In genomic region chr19:18974796-18975660, GRCm38 (mm10) we compare ENCODE assay signal across 8 mouse cellular contexts.
DNase-seq lines count a peak whose midpoint lies in the region; ATAC-seq and TF ChIP-seq lines count a peak whose summit lies in the region.

No protein-coding gene starts in this region.

- H3K27me3 ChIP-seq in heart, postnatal 0 days (ENCODE audit: control insufficient read depth, insufficient read depth, low read length), result no peaks in the 10 kb centered on the region
- no peaks in the 10 kb centered on the region for H3K27me3 ChIP-seq in heart, embryonic 11.5 days (ENCODE audit: control insufficient read depth, insufficient read depth, low read length)
- 0 out of 4 replicates have a peak, but pooled peaks cover 0 to 4% of the 10 kb centered on the region in 2 experiments for H3K27me3 ChIP-seq in MEL (ENCODE audit: control insufficient read depth in 1 of 2, insufficient read depth in 2 of 2, low read length in 2 of 2)
- no peaks in the 10 kb centered on the region for H3K27me3 ChIP-seq in embryonic facial prominence, embryonic 14.5 days (replicated peaks; ENCODE audit: control insufficient read depth, insufficient read depth, low read length)
- H3K27me3 ChIP-seq in midbrain, embryonic 11.5 days (ENCODE audit: control insufficient read depth, insufficient read depth, low read length), result no peaks in the 10 kb centered on the region

- no peak overlapping the region for H3K27ac ChIP-seq in heart, postnatal 0 days (ENCODE audit: low read depth)
- H3K27ac ChIP-seq in heart, embryonic 11.5 days (ENCODE audit: low read depth, low read length), result no peak overlapping the region
- no peak overlapping the region for H3K27ac ChIP-seq in MEL (ENCODE audit: control insufficient read depth, low read depth, low read length)
- H3K27ac ChIP-seq in embryonic facial prominence, embryonic 14.5 days (replicated peaks; ENCODE audit: low read depth, low read length), result no peak overlapping the region
- no peak overlapping the region for H3K27ac ChIP-seq in midbrain, embryonic 11.5 days (ENCODE audit: low read depth, low read length)

- H3K9ac ChIP-seq in heart, postnatal 0 days (replicated peaks; ENCODE audit: low read depth, low read length), result no peak overlapping the region
- H3K9ac ChIP-seq in heart, embryonic 11.5 days (ENCODE audit: low read depth, low read length), result no peak overlapping the region
- no peak overlapping the region for H3K9ac ChIP-seq in MEL (ENCODE audit: control insufficient read depth, low read depth, low read length, poor library complexity, severe bottlenecking)
- no peak overlapping the region for H3K9ac ChIP-seq in embryonic facial prominence, embryonic 14.5 days (ENCODE audit: low read depth, low read length)
- no peak overlapping the region for H3K9ac ChIP-seq in midbrain, embryonic 11.5 days (ENCODE audit: low read length)

- H3K9me3 ChIP-seq in heart, postnatal 0 days (replicated peaks; ENCODE audit: control insufficient read depth, low read length), result no peaks in the 10 kb centered on the region
- H3K9me3 ChIP-seq in heart, embryonic 11.5 days (replicated peaks; ENCODE audit: control insufficient read depth, low read length), result no peaks in the 10 kb centered on the region
- no peaks in the 10 kb centered on the region for H3K9me3 ChIP-seq in MEL (replicated peaks; ENCODE audit: insufficient read depth, low read length)
- no peaks in the 10 kb centered on the region for H3K9me3 ChIP-seq in embryonic facial prominence, embryonic 14.5 days (ENCODE audit: control insufficient read depth, low read length)
- H3K9me3 ChIP-seq in midbrain, embryonic 11.5 days (ENCODE audit: control insufficient read depth, low read length), result no peaks in the 10 kb centered on the region

- no peak for TF ChIP-seq EP300 in heart, postnatal 0 days (IDR thresholded peaks at IDR 0.05; ENCODE audit: low read depth)
- no peak for TF ChIP-seq EP300 in MEL (IDR thresholded peaks at IDR 0.05; ENCODE audit: low read depth in 1 of 2, low read length in 2 of 2)

- DNase-seq in heart, postnatal 0 days (ENCODE audit: low spot score), result peak; percentile 38
- DNase-seq in MEL (ENCODE audit: low read depth, low spot score), result peak; percentile 32
- peak; percentile 84 for DNase-seq in embryonic facial prominence, embryonic 14.5 days (ENCODE audit: low spot score)
- peak; percentile 17 to 52 for DNase-seq in kidney, postnatal 36 days
- peak; percentile 90 for DNase-seq in midbrain, embryonic 11.5 days (ENCODE audit: low spot score, missing footprints)

- H3K4me3 ChIP-seq in heart, postnatal 0 days (ENCODE audit: low read depth, low read length), result no peak overlapping the region
- H3K4me3 ChIP-seq in heart, embryonic 11.5 days (ENCODE audit: low read depth, low read length), result no peak overlapping the region
- H3K4me3 ChIP-seq in MEL (ENCODE audit: control insufficient read depth in 1 of 2, insufficient read depth in 1 of 2, low read depth in 2 of 2, low read length in 2 of 2), result no peak overlapping the region
- H3K4me3 ChIP-seq in embryonic facial prominence, embryonic 14.5 days (ENCODE audit: low read depth, low read length), result no peak overlapping the region
- no peak overlapping the region for H3K4me3 ChIP-seq in midbrain, embryonic 11.5 days (ENCODE audit: low read depth, low read length)

- no peaks in the 10 kb centered on the region for H3K36me3 ChIP-seq in heart, postnatal 0 days (replicated peaks; ENCODE audit: control insufficient read depth, insufficient read depth, low read length)
- no peaks in the 10 kb centered on the region for H3K36me3 ChIP-seq in heart, embryonic 11.5 days (ENCODE audit: control insufficient read depth, insufficient read depth, low read length)
- no peaks in the 10 kb centered on the region for H3K36me3 ChIP-seq in MEL (ENCODE audit: control insufficient read depth in 1 of 2, insufficient read depth in 2 of 2, low read length in 2 of 2)
- H3K36me3 ChIP-seq in embryonic facial prominence, embryonic 14.5 days (ENCODE audit: control insufficient read depth, insufficient read depth, low read length), result no peaks in the 10 kb centered on the region
- H3K36me3 ChIP-seq in midbrain, embryonic 11.5 days (ENCODE audit: control insufficient read depth, insufficient read depth, low read length), result no peaks in the 10 kb centered on the region

- no peaks in the 10 kb centered on the region for H3K79me2 ChIP-seq in MEL (ENCODE audit: control insufficient read depth, insufficient read depth, low read length, poor library complexity)

- peak; percentile 63 for TF ChIP-seq RAD21 in MEL (IDR thresholded peaks at IDR 0.05; ENCODE audit: low read depth, low read length)

- H3K4me1 ChIP-seq in heart, postnatal 0 days (ENCODE audit: control insufficient read depth, insufficient read depth), result no peaks in the 10 kb centered on the region
- H3K4me1 ChIP-seq in heart, embryonic 11.5 days (ENCODE audit: control insufficient read depth, insufficient read depth, low read length), result no peaks in the 10 kb centered on the region
- H3K4me1 ChIP-seq in MEL (ENCODE audit: control insufficient read depth in 1 of 2, insufficient read depth in 2 of 2, low read length in 2 of 2), result no peaks in the 10 kb centered on the region
- no peaks in the 10 kb centered on the region for H3K4me1 ChIP-seq in embryonic facial prominence, embryonic 14.5 days (ENCODE audit: control insufficient read depth, insufficient read depth, low read length)
- no peaks in the 10 kb centered on the region for H3K4me1 ChIP-seq in midbrain, embryonic 11.5 days (ENCODE audit: control insufficient read depth, insufficient read depth, low read length)

- ATAC-seq in heart, postnatal 0 days (ENCODE audit: insufficient read depth, low read depth), result peak; percentile 70
- ATAC-seq in heart, embryonic 11.5 days (replicated peaks; ENCODE audit: insufficient number of reproducible peaks, low FRiP score, low TSS enrichment), result no peak
- peak; percentile 41; the same call in 1 of the 2 replicates for ATAC-seq in embryonic facial prominence, embryonic 14.5 days (ENCODE audit: low read depth)
- ATAC-seq in midbrain, embryonic 11.5 days (ENCODE audit: low FRiP score), result peak; percentile 81
- no peak for ATAC-seq in activated CD4-positive, CD25-positive, alpha-beta regulatory T cell, adult 4 months
- ATAC-seq in CD4-positive, CD25-positive, alpha-beta regulatory T cell, adult 4 months, result no peak

- H3K4me2 ChIP-seq in heart, postnatal 0 days (ENCODE audit: low read depth, low read length), result no peak overlapping the region
- no peak overlapping the region for H3K4me2 ChIP-seq in heart, embryonic 11.5 days
- no peak overlapping the region for H3K4me2 ChIP-seq in embryonic facial prominence, embryonic 14.5 days (ENCODE audit: low read depth, low read length)
- H3K4me2 ChIP-seq in midbrain, embryonic 11.5 days, result no peak overlapping the region

- TF ChIP-seq POLR2A in MEL (IDR thresholded peaks at IDR 0.05; ENCODE audit: control insufficient read depth in 1 of 2, insufficient read depth in 1 of 2, low read depth in 1 of 2, low read length in 2 of 2, poor library complexity in 1 of 2), result no peak

- TF ChIP-seq CTCF in heart, postnatal 0 days (IDR thresholded peaks at IDR 0.05; ENCODE audit: low read depth), result peak; percentile 80
- peak in 2 of 3 experiments; percentile 20 to 61; a peak in 2 of 6 replicates for TF ChIP-seq CTCF in MEL (IDR thresholded peaks at IDR 0.05 in 2 of 3, conservative IDR thresholded peaks at IDR 0.05 in 1 of 3; ENCODE audit: control insufficient read depth in 1 of 3, insufficient read depth in 1 of 3, low read depth in 2 of 3, low read length in 3 of 3, poor library complexity in 1 of 3, severe bottlenecking in 1 of 3)

- WGBS in heart, postnatal 0 days, result 40% methylated on average over 5 of the region's 5 CpGs
- 49% methylated on average over 5 of the region's 5 CpGs for WGBS in heart, embryonic 11.5 days (ENCODE audit: insufficient replicate concordance)
- 56% methylated on average over 5 of the region's 5 CpGs for WGBS in embryonic facial prominence, embryonic 14.5 days
- 66% methylated on average over 5 of the region's 5 CpGs for WGBS in midbrain, embryonic 11.5 days

TF ChIP-seq in MEL, 35 proteins besides CTCF, POLR2A, EP300 and RAD21:
- TF ChIP-seq JUND (IDR thresholded peaks at IDR 0.05; ENCODE audit: low read depth, low read length) (no peak), SMC3 (IDR thresholded peaks at IDR 0.05; ENCODE audit: low read depth, low read length) (peak; percentile 64), RCOR1 (IDR thresholded peaks at IDR 0.05; ENCODE audit: low read depth, low read length) (no peak), ZC3H11A (IDR thresholded peaks at IDR 0.05; ENCODE audit: low read depth, low read length) (peak; percentile 44)

Comparison
In these comparisons a context has a peak if more than half of its experiments do, and no peak if none do; other contexts are left out.
1. ATAC-seq: peak in heart, postnatal 0 days (single experiment), embryonic facial prominence, embryonic 14.5 days (single experiment) and midbrain, embryonic 11.5 days (single experiment); none in heart, embryonic 11.5 days (single experiment), activated CD4-positive, CD25-positive, alpha-beta regulatory T cell, adult 4 months (single experiment) and CD4-positive, CD25-positive, alpha-beta regulatory T cell, adult 4 months (single experiment).
2. DNase-seq: peak in every context shown above with its lines; median percentile 90 in midbrain, embryonic 11.5 days; 84 in embryonic facial prominence, embryonic 14.5 days; 38 in heart, postnatal 0 days; 34 in kidney, postnatal 36 days; 32 in MEL.